Mouse (Mus musculus) liver, embryonic 16.5 days (tissue): ENCODE results near the gene Opn1sw. TPM values are rescaled to one million over a fixed set of nuclear protein-coding genes. Genes with fewer than 3 reads are reported as not detected.
A peak's percentile ranks its signal among the peaks of the same experiment; 100 is the strongest.

Experiments
- ATAC-seq: fragments of 200-750 bp; cut with Nextera tagmentation; 2 replicates; pipeline ENCODE4 v1.8.0; 2017; ENCODE audit warnings: low read depth, mild to moderate bottlenecking, moderate number of reproducible peaks, moderate library complexity
- H3K27ac ChIP-seq: fragments of 300-500 bp; sonication (generic); 2 replicates; pipeline ENCODE4 v1.5.1; 2014; ENCODE audit warnings: mild to moderate bottlenecking, low read length
- H3K27me3 ChIP-seq: fragments of 300-500 bp; sonication (generic); 2 replicates; pipeline ENCODE4 v1.6.1; 2014; ENCODE audit warnings: low read depth, low read length, mixed read lengths; ENCODE audit not compliant: control insufficient read depth, insufficient read depth
- H3K36me3 ChIP-seq: fragments of 300-500 bp; sonication (generic); 2 replicates; pipeline ENCODE4 v1.6.1; 2014; ENCODE audit warnings: mild to moderate bottlenecking; ENCODE audit not compliant: control insufficient read depth, insufficient read depth
- H3K4me1 ChIP-seq: fragments of 300-500 bp; sonication (generic); 2 replicates; pipeline ENCODE4 v1.6.1; 2014; ENCODE audit warnings: low read depth, low read length, mixed read lengths; ENCODE audit not compliant: control insufficient read depth
- H3K4me2 ChIP-seq: fragments of 300-500 bp; sonication (generic); 2 replicates; pipeline ENCODE4 v1.6.1; 2014; ENCODE audit warnings: low read depth, low read length, mixed read lengths
- H3K4me3 ChIP-seq: fragments of 300-500 bp; sonication (generic); 2 replicates; pipeline ENCODE4 v1.5.1; 2014; ENCODE audit warnings: low read depth, mild to moderate bottlenecking, low read length
- H3K9ac ChIP-seq: fragments of 300-500 bp; sonication (generic); 2 replicates; pipeline ENCODE4 v1.6.1; 2014; ENCODE audit warnings: low read depth, low read length
- H3K9me3 ChIP-seq: fragments of 300-500 bp; sonication (generic); replicated peaks from 2 replicates; pipeline ENCODE4 v1.6.1; 2016; ENCODE audit warnings: low read length; ENCODE audit not compliant: control insufficient read depth
- WGBS: fragments of 180-500 bp; shearing (Covaris S2); extraction: QIAGEN DNeasy Blood & Tissue Kit; methylation state at CpG from one replicate; pipeline ENCODE4 v1.1.7; 2014; ENCODE audit not compliant: insufficient replicate concordance; 5-methylcytosine and 5-hydroxymethylcytosine counted together
- polyA plus RNA-seq: library from polyadenylated mRNA; unstranded; fragments of >200 nt; fragmentation: Nextera tagmentation; extraction: Ambion mirVana; gene quantifications from 2 replicates; pipeline ENCODE4 v1.2.1, GENCODE M21; 2015

The Opn1sw gene
- polyA plus RNA-seq, 1 experiment from 2014 or later = 0.07 TPM

DNA sequence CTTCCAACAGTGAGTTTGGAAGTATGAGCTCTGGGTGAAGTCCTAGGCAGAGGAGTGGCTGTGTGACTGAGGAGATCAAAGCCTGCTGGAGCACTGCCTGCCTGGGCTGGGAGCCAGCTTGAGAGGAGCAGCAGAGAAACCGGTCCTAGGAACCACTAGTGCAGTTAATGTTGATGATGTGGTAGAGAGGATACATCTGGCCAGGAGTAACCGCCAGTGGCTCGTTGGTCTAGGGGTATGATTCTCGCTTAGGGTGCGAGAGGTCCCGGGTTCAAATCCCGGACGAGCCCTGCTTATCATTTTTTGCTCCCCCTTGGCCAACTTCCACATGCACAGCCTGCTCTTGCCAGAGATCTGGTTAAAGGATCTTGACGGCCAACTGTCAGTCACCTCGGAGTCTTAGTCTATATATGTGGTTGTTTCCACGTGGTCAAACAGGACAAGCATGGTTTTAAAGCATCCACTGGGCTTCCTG is 375 bp upstream of the Opn1sw start:
- Histone ChIP-seq H3K27ac (no peak overlapping the region), H3K4me1 (peaks cover 4% of the 10 kb centered on the region), H3K4me3 (peak overlapping the region; percentile 40), H3K9me3 (no peaks in the 10 kb centered on the region), H3K9ac (no peak overlapping the region), H3K4me2 (peak overlapping the region; percentile 40), H3K36me3 (no peaks in the 10 kb centered on the region), H3K27me3 (peaks cover 15% of the 10 kb centered on the region)
- peak; percentile 62 for ATAC-seq
- WGBS = 6% methylated on average over 11 of the region's 11 CpGs

- Histone ChIP-seq H3K36me3 (no peaks in the 10 kb centered on the region), H3K27ac (no peak overlapping the region), H3K9ac (no peak overlapping the region), H3K4me1 (no peaks in the 10 kb centered on the region), H3K27me3 (no peaks in the 10 kb centered on the region), H3K4me3 (no peak overlapping the region), H3K4me2 (no peak overlapping the region), H3K9me3 (no peaks in the 10 kb centered on the region)
- 68% methylated on average over 2 of the region's 2 CpGs for WGBS
- no peak for ATAC-seq
These were observed 5.8 kb downstream of the Opn1sw start for GRCm38 (mm10) chr6:29382442-29382841.

DNA sequence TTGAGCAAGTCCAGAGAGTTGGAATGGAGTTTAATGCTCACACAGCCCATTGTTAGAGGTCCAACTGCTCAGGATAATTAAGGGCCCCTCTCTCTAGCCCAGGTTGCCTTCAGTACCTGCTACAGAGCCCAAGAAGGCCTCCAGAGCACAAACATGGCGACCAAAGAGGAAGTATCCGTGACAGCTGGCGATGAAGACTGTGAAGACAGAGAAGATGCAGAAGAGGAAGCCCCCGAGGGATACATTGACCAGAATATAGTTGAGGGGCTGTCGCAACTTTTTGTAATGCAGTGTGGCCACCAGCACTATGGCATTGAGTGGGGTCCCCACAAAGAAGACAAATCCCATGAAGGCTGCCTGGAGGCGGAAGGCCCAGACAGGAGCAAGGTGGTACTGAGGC is 8.3 kb downstream of the Opn1sw start:
- H3K9ac ChIP-seq = no peak overlapping the region
- no peak overlapping the region for H3K27ac ChIP-seq
- H3K27me3 ChIP-seq = no peaks in the 10 kb centered on the region
- no peaks in the 10 kb centered on the region for H3K9me3 ChIP-seq
- no peak overlapping the region for H3K4me2 ChIP-seq
- WGBS = 49% methylated on average over 6 of the region's 6 CpGs
- H3K36me3 ChIP-seq = 0 out of 2 replicates have a peak, but pooled peaks cover 3% of the 10 kb centered on the region
- H3K4me1 ChIP-seq = no peaks in the 10 kb centered on the region
- no peak for ATAC-seq
- no peak overlapping the region for H3K4me3 ChIP-seq

DNA sequence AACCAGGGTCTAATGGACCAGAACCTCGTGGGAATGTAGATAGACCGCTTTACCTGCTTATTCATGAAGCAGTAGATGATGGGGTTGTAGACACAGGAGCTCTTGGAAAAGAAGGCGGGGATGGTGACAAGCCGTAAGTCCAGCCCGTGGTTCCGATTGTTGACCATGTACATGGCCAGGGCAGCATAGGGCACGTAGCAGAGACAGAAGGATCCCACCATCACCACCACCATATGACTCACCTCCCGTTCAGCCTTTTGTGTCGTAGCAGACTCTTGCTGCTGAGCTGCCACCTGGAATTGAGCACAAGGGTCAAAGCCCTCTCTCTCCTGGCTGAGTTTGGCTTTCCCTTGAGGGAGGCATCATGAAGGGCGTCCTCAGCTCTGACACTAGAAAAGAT is 9.6 kb downstream of the Opn1sw start:
- Histone ChIP-seq H3K9ac (no peak overlapping the region), H3K4me3 (no peak overlapping the region), H3K4me1 (no peaks in the 10 kb centered on the region), H3K27ac (no peak overlapping the region), H3K4me2 (no peak overlapping the region), H3K27me3 (no peaks in the 10 kb centered on the region), H3K9me3 (no peaks in the 10 kb centered on the region), H3K36me3 (peaks cover 3% of the 10 kb centered on the region; the same call in 1 of the 2 replicates)
- WGBS = 76% methylated on average over 10 of the region's 10 CpGs
- ATAC-seq = no peak

- Histone ChIP-seq H3K27me3 (no peaks in the 10 kb centered on the region), H3K9ac (no peak overlapping the region), H3K27ac (no peak overlapping the region), H3K4me3 (no peak overlapping the region), H3K36me3 (peaks cover 7% of the 10 kb centered on the region; the same call in 1 of the 2 replicates), H3K4me1 (no peaks in the 10 kb centered on the region; the same call in 1 of the 2 replicates), H3K4me2 (no peak overlapping the region), H3K9me3 (no peaks in the 10 kb centered on the region)
- 67% methylated on average over 4 of the region's 4 CpGs for WGBS
- no peak for ATAC-seq
These were observed 10.9 kb downstream of the Opn1sw start for GRCm38 (mm10) chr6:29377386-29377785.

DNA sequence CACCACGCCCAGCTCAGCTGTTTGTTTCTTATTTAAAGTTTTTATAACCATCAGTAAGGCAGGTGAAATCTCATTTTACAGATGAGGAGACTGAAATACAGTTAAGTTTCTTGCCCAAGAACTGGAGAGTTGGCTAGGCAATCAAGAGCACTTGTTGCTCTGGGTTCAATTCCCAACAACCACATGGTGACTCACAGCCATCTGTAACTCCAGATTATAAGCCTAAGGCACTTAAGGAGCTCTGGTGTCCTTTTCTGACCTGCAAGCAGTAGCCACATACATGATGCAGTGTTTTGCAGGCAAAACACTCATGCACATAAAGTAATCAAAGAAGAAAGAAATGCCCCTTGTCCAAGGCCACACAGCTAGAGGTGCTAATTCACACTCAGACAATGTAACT is 23.0 kb downstream of the Opn1sw start:
- ATAC-seq = no peak
- Histone ChIP-seq H3K9ac (no peak overlapping the region), H3K4me3 (no peak overlapping the region), H3K4me1 (no peaks in the 10 kb centered on the region), H3K36me3 (peaks cover 10% of the 10 kb centered on the region), H3K9me3 (no peaks in the 10 kb centered on the region), H3K4me2 (no peak overlapping the region), H3K27me3 (no peaks in the 10 kb centered on the region), H3K27ac (no peak overlapping the region)
- WGBS = 57% methylated on average over 1 of the region's 1 CpGs

- Histone ChIP-seq H3K9me3 (no peaks in the 10 kb centered on the region), H3K27ac (no peak overlapping the region), H3K4me2 (no peak overlapping the region), H3K9ac (no peak overlapping the region), H3K4me3 (no peak overlapping the region), H3K36me3 (peaks cover 10% of the 10 kb centered on the region), H3K27me3 (no peaks in the 10 kb centered on the region), H3K4me1 (no peaks in the 10 kb centered on the region; the same call in 1 of the 2 replicates)
- ATAC-seq = no peak
- WGBS = 75% methylated on average over 3 of the region's 3 CpGs
These were observed 25.1 kb downstream of the Opn1sw start for GRCm38 (mm10) chr6:29363129-29363515.

DNA sequence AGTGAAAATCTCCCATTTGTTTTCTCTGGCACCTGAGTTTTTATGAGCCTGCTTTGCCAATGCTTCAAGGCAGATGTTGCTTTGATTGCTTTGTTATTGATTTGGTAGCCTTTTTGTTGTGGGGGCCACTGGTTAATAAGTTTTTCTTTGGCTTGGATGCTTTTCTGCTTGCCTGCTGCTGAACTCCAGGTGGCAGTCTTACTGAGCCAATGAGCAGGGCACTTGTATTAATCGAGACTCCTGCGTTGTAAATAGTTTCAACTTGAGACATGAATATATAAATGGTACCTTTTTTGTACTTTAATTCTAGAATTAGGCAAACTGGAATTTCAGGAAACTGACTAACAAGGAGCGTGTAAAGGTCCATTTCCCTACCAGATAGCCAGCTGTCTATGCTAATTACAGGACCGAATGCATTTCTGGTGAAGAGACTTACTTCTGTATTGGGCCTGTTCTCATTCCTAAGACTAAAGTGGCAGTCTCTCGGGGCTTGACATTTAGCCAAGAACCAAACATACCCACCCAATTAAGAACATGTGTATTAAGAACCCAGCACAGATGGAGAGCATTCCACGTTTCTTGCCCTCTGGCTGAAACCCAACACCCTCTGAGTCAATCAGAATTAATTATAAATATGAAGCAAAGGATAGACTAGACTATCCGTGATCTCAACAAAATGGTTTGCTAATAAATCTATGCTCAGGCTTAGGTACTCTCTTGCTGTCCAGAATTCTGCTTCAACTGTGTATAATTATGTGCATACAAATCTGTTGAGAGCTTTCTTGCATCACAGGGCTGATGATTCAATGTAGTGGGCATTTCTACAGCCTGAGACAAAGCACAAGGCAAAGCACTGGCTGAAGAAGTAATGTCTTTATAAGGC is 25.8 kb downstream of the Opn1sw start:
- no peaks in the 10 kb centered on the region for H3K9me3 ChIP-seq
- 70% methylated on average over 7 of the region's 7 CpGs for WGBS
- no peaks in the 10 kb centered on the region for H3K27me3 ChIP-seq

GRCm38 (mm10) chr6:29360211-29360610 is 28.1 kb downstream of the Opn1sw start:
- no peak for ATAC-seq
- no peak overlapping the region for H3K4me2 ChIP-seq
- 72% methylated on average over 6 of the region's 6 CpGs for WGBS

More for the DNA sequence above, 25.8 kb downstream of the Opn1sw start:
- Histone ChIP-seq H3K27ac (no peak overlapping the region), H3K4me2 (no peak overlapping the region), H3K4me1 (no peaks in the 10 kb centered on the region; the same call in 1 of the 2 replicates), H3K9ac (no peak overlapping the region), H3K36me3 (peaks cover 11% of the 10 kb centered on the region), H3K4me3 (no peak overlapping the region)
- no peak for ATAC-seq

More at GRCm38 (mm10) chr6:29360211-29360610, 28.1 kb downstream of the Opn1sw start:
- Histone ChIP-seq H3K9ac (no peak overlapping the region), H3K4me1 (no peaks in the 10 kb centered on the region; the same call in 1 of the 2 replicates), H3K36me3 (peaks cover 9% of the 10 kb centered on the region), H3K27me3 (no peaks in the 10 kb centered on the region), H3K4me3 (no peak overlapping the region), H3K27ac (no peak overlapping the region), H3K9me3 (no peaks in the 10 kb centered on the region)
